Mouse (Mus musculus) thymus, postnatal 36 days (tissue): ENCODE results near the gene Unc5cl.

Experiments
- DNase-seq, 2 experiments: peaks; one replicate each; pipeline ENCODE4 v3.0.0; 2022; ENCODE audit warnings: mixed read lengths in 2 of 2

Unc5cl gene

DNA sequence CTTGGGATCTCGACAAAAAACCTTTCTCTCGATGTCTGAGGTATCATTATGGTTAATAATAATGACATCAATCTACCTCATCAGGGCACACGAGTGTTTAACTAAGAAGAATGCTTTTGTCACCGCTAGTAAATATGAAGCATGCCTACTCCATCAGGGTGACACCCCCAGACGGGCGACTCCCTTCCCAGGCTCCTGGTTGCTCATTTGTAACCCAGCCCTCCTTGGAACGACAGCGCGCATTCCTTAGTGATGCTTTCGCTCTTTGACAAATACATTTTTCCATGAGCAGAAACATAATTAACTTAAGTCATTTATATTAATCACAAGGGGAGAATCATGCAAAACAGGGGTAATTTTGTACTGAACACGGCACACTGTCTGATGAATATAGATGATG lies 88.0 kb downstream of the Unc5cl start:
- no peak for DNase-seq

- no peak for DNase-seq
These were observed 88.6 kb downstream of the Unc5cl start for GRCm38 (mm10) chr17:48543301-48543765.

DNA sequence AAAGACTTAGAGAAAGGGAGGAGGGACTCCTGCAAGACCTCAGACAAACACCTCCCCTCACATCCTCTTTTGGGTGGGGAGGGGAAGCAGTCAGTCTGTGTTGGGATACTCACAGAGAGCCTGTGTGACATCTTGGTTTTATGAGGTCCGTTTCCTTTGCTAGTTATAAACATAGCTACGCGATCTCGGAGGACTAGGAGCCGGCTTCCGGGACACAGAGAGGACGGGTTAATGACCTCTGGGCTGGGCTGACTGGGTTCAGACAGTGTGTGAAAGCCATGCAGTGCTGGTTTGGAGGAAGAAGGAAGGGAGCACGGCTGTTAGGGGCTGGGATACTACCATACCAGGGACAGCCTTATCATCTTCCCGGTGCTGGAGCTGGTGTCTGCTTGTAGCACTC lies 90.0 kb downstream of the Unc5cl start:
- DNase-seq: no peak

- no peak for DNase-seq
These were observed 90.7 kb downstream of the Unc5cl start for GRCm38 (mm10) chr17:48545223-48545943.

GRCm38 (mm10) chr17:48546036-48546435 lies 91.3 kb downstream of the Unc5cl start:
- no peak for DNase-seq

- no peak for DNase-seq
These were observed 93.0 kb downstream of the Unc5cl start for GRCm38 (mm10) chr17:48547668-48548067.

DNA sequence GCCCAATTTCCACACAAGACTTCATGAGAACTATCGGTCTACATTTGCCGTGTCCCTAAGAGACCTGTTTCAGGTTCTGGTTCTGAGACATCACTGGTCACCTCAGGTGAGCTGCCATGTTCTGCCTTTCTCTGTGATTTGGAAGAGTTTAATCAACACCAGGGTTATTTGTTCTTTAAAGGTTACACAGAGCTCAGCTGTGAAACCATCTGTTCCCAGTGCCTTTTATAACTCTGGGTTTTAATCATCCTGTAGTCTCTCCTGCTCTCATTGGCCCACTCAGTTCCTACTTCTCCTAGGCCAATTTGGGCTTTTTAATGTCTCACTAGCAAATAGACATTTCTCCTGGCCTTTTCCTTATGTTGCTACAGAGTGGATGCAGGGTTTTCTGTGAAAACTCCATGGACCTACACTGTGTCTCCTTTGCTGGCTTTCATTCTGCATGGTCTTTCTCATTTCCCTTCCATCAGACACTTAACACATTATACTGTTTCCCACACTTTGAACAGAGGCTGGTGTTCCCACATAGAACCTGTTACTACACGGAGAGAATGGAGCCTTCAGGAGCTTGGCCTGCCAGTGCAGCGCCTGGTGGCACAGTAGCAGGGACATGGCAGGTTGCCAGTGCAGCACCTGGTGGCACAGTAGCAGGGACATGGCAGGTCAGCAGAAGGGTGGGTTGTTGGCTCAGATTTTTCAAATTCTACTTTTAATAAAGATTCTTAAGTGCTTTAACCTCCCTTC lies 97.3 kb downstream of the Unc5cl start:
- DNase-seq: no peak

DNA sequence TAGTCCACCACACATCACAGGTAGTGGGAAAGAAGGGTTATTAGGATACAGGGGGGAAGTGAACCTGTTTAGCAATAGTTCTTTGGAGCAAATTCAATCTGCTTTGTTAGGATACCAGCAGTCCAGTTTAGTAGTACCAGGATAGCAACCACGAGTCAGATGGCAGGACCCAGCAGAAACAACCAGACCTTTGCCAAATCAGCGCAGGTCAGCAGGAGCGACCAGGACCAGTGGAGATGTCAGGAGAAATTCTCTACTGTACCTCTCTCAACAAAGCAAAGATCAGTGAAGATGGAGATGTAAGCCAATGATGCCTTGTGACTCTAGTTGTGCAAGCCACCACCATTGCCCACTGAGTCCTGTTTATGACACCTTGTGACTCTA lies 97.8 kb downstream of the Unc5cl start:
- no peak for DNase-seq

GRCm38 (mm10) chr17:48556223-48556962 lies 101.7 kb downstream of the Unc5cl start:
- DNase-seq: no peak

- no peak for DNase-seq
These were observed 103.4 kb downstream of the Unc5cl start for GRCm38 (mm10) chr17:48557823-48558715.

- DNase-seq: no peak
These were observed 110.2 kb downstream of the Unc5cl start for GRCm38 (mm10) chr17:48564931-48565330.

GRCm38 (mm10) chr17:48569656-48570055 lies 115.0 kb downstream of the Unc5cl start:
- no peak for DNase-seq

GRCm38 (mm10) chr17:48581153-48581552 lies 126.5 kb downstream of the Unc5cl start:
- DNase-seq: no peak

- DNase-seq: no peak
These were observed 127.8 kb downstream of the Unc5cl start for GRCm38 (mm10) chr17:48582486-48582990.

GRCm38 (mm10) chr17:48583401-48583800 lies 128.7 kb downstream of the Unc5cl start:
- DNase-seq: no peak

- peak; percentile 38 to 39 for DNase-seq
These were observed 131.2 kb downstream of the Unc5cl start for GRCm38 (mm10) chr17:48585902-48586359.

DNA sequence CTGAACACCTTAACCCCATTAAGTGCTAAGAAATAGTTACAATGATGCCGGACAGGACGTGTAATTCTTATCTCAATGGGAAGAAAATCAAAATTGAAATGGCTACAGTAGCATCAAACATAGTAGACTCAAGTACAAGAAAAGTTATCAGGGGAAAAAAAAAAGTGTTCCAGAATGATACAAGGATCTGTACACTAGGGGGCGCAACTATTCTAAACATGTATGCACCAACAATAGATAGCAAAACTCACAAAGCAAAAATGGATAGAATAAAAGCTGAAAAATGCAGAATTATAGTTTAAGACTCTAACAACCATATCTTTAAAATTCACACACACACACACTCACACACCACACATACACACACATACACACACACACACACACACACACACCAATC lies 134.0 kb downstream of the Unc5cl start:
- no peak for DNase-seq
